Mouse (Mus musculus): ENCODE measurements around the gene Cyp1a1.
A peak's percentile ranks its signal among the peaks of the same experiment; 100 is the strongest.

The Cyp1a1 gene

GRCm38 (mm10) chr9:57687751-57688150 lies at the start of gene Cyp1a1:
Gene Cyp1a1, plus strand, starts transcription at chr9:57687928.
- DNase-seq (ENCODE audit: low spot score in 2 of 2) = no peak

- no peak for DNase-seq (ENCODE audit: low spot score in 2 of 2)
Observed at GRCm38 (mm10) chr9:57638651-57639459, 48.9 kb upstream of the Cyp1a1 start.

- DNase-seq (ENCODE audit: low spot score in 2 of 2) = no peak
Observed at GRCm38 (mm10) chr9:57639661-57640328, 47.9 kb upstream of the Cyp1a1 start.

GRCm38 (mm10) chr9:57640384-57640783 lies 47.3 kb upstream of the Cyp1a1 start:
- DNase-seq (ENCODE audit: low spot score in 2 of 2) = peak in 1 of 2 experiments; percentile 46

GRCm38 (mm10) chr9:57641022-57641421 lies 46.7 kb upstream of the Cyp1a1 start:
- no peak for DNase-seq (ENCODE audit: low spot score in 2 of 2)

- DNase-seq (ENCODE audit: low spot score in 2 of 2) = no peak
Observed at GRCm38 (mm10) chr9:57641775-57642550, 45.8 kb upstream of the Cyp1a1 start.

- no peak for DNase-seq (ENCODE audit: low spot score in 2 of 2)
Observed at GRCm38 (mm10) chr9:57643169-57643855, 44.4 kb upstream of the Cyp1a1 start.

GRCm38 (mm10) chr9:57643856-57644180 lies 43.9 kb upstream of the Cyp1a1 start:
- no peak for DNase-seq (ENCODE audit: low spot score in 2 of 2)

- DNase-seq (ENCODE audit: low spot score in 2 of 2) = no peak
Observed at GRCm38 (mm10) chr9:57644442-57644943, 43.2 kb upstream of the Cyp1a1 start.

- peak; percentile 63 to 91 for DNase-seq (ENCODE audit: low spot score in 2 of 2)
Observed at GRCm38 (mm10) chr9:57644944-57645893, 42.5 kb upstream of the Cyp1a1 start.

GRCm38 (mm10) chr9:57646551-57647103 lies 41.1 kb upstream of the Cyp1a1 start:
- DNase-seq (ENCODE audit: low spot score in 2 of 2) = no peak

- DNase-seq (ENCODE audit: low spot score in 2 of 2) = no peak
Observed at GRCm38 (mm10) chr9:57647286-57648108, 40.2 kb upstream of the Cyp1a1 start.

- DNase-seq (ENCODE audit: low spot score in 2 of 2) = no peak
Observed at GRCm38 (mm10) chr9:57650130-57650785, 37.5 kb upstream of the Cyp1a1 start.

- DNase-seq (ENCODE audit: low spot score in 2 of 2) = no peak
Observed at GRCm38 (mm10) chr9:57650786-57651311, 36.9 kb upstream of the Cyp1a1 start.

- DNase-seq (ENCODE audit: low spot score in 2 of 2) = no peak
Observed at GRCm38 (mm10) chr9:57652351-57652750, 35.4 kb upstream of the Cyp1a1 start.

- no peak for DNase-seq (ENCODE audit: low spot score in 2 of 2)
Observed at GRCm38 (mm10) chr9:57652855-57653254, 34.9 kb upstream of the Cyp1a1 start.

- no peak for DNase-seq (ENCODE audit: low spot score in 2 of 2)
Observed at GRCm38 (mm10) chr9:57653283-57653682, 34.4 kb upstream of the Cyp1a1 start, which contains the start of gene Csk. Gene Csk, minus strand, starts transcription at chr9:57653631.

- no peak for DNase-seq (ENCODE audit: low spot score in 2 of 2)
Observed at GRCm38 (mm10) chr9:57654966-57655365, 32.8 kb upstream of the Cyp1a1 start.
